Mouse (Mus musculus) embryonic facial prominence, embryonic 10.5 days (tissue): ENCODE data around the gene Wdcp. TPM values are rescaled to one million over a fixed set of nuclear protein-coding genes. Genes with fewer than 3 reads are reported as not detected.
"Not testable (repeated sequence)": the region's sequence is repeated elsewhere in the genome, so short reads cannot be mapped to it uniquely, and the experiment has no call there.

ENCODE experiments used
- DNase-seq: peaks from one replicate; pipeline ENCODE4 v3.0.0-alpha.2; 2017; ENCODE audit warnings: low spot score
- H3K27ac ChIP-seq: fragments of 300-500 bp; sonication (generic); replicated peaks from 2 replicates; pipeline ENCODE4 v1.5.1; 2016; ENCODE audit warnings: mild to moderate bottlenecking
- H3K27me3 ChIP-seq: fragments of 300-500 bp; sonication (generic); replicated peaks from 2 replicates; pipeline ENCODE4 v1.6.1; 2016; ENCODE audit warnings: low read depth, mild to moderate bottlenecking; ENCODE audit not compliant: poor library complexity, severe bottlenecking
- H3K36me3 ChIP-seq: fragments of 300-500 bp; sonication (generic); replicated peaks from 2 replicates; pipeline ENCODE4 v1.6.1; 2016; ENCODE audit warnings: mild to moderate bottlenecking, moderate library complexity
- H3K4me1 ChIP-seq: fragments of 300-500 bp; sonication (generic); 2 replicates; pipeline ENCODE4 v1.6.1; 2016
- H3K4me3 ChIP-seq: fragments of 300-500 bp; sonication (generic); 2 replicates; pipeline ENCODE4 v1.5.1; 2016; ENCODE audit warnings: mild to moderate bottlenecking, moderate library complexity
- H3K9me3 ChIP-seq: fragments of 300-500 bp; sonication (generic); 2 replicates; pipeline ENCODE4 v1.6.1; 2016; ENCODE audit warnings: mild to moderate bottlenecking
- WGBS: fragments of 180-500 bp; shearing (Covaris S2); methylation state at CpG from one replicate; pipeline ENCODE4 v1.1.7; 2016; 5-methylcytosine and 5-hydroxymethylcytosine counted together
- polyA plus RNA-seq: library from polyadenylated mRNA; unstranded; fragments of >200 nt; fragmentation: Nextera tagmentation; extraction: Ambion mirVana; gene quantifications from 2 replicates; pipeline ENCODE4 v1.2.1, GENCODE M21; 2016

Wdcp gene
- 25.9 and 26.0 TPM in 2 replicates for polyA plus RNA-seq

GRCm38 (mm10) chr12:4842890-4843597 is at the start of gene Wdcp:
TSS of gene Wdcp (plus strand) at chr12:4843303.
- Histone ChIP-seq H3K4me1 (peaks cover 29% of the 10 kb centered on the region), H3K27me3 (peaks cover 32% of the 10 kb centered on the region), H3K27ac (peak within 1 kb of the TSS; percentile 82), H3K36me3 (peaks cover 7% of the 10 kb centered on the region; the same call in 1 of the 2 replicates), H3K9me3 (no peaks in the 10 kb centered on the region), H3K4me3 (peak within 1 kb of the TSS; percentile 88)
- peak; percentile 92 for DNase-seq
- under 1% methylated on average over 30 of the region's 30 CpGs for WGBS

DNA sequence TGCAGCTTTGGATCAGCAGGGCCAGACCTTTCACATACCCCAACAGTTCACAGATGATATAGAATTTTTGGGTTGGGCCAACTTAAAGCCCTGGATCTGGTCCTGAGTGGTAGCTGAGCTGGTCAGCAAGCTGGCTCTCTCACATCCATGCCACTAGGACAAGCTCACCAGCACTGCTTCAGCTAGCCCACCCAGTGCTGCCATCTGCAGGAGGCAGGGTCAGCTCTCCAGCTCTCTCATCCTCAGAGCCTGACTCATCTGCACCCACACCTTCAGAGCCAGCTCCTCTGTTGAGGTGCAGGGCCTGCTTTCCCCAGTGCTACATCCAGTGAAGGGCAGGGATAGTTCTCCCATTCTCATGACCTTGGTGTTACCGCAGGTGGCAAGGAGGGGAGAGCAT is 49.4 kb upstream of the Wdcp start:
- 72% methylated on average over 1 of the region's 1 CpGs for WGBS
- H3K27ac ChIP-seq = no peak overlapping the region

GRCm38 (mm10) chr12:4797471-4797870 is 45.6 kb upstream of the Wdcp start:
- H3K4me1 ChIP-seq = not testable (repeated sequence)
- WGBS = 77% methylated on average over 6 of the region's 6 CpGs

More for the DNA sequence above, 49.4 kb upstream of the Wdcp start:
- Histone ChIP-seq H3K36me3 (no peaks in the 10 kb centered on the region), H3K4me3 (no peak overlapping the region), H3K4me1 (peaks cover 8% of the 10 kb centered on the region), H3K9me3 (no peaks in the 10 kb centered on the region), H3K27me3 (no peaks in the 10 kb centered on the region)
- DNase-seq = peak; percentile 30

DNA sequence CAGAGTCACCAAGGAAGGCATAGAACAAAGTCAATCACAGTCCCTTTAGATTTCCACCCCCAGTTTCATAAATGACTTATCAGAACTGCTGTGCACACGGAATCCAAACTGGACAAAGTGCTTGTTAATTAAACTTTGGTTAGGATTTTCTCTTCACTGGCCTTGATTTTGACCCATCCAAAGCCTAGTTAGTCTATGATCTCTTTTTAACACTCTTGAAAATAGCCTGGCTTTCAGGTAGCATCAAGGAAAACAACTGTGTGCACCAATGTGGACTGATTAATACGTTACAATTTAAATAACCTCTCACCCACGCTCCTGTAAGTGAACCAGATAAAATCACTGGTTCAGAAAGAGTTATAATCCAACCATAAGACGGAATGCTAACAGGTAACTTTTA is 32.1 kb upstream of the Wdcp start:
- WGBS = 81% methylated on average over 4 of the region's 4 CpGs
- H3K36me3 ChIP-seq = no peaks in the 10 kb centered on the region
- H3K27me3 ChIP-seq = no peaks in the 10 kb centered on the region
- H3K27ac ChIP-seq = no peak overlapping the region
- no peaks in the 10 kb centered on the region for H3K9me3 ChIP-seq
- H3K4me1 ChIP-seq = no peaks in the 10 kb centered on the region
- H3K4me3 ChIP-seq = no peak overlapping the region
- DNase-seq = no peak

More at GRCm38 (mm10) chr12:4797471-4797870, 45.6 kb upstream of the Wdcp start:
- not testable (repeated sequence) for H3K27ac ChIP-seq, H3K27me3 ChIP-seq, H3K36me3 ChIP-seq, H3K4me3 ChIP-seq
- peaks cover 10% of the 10 kb centered on the region; the same call in 1 of the 2 replicates for H3K9me3 ChIP-seq
- DNase-seq = peak; percentile 14

DNA sequence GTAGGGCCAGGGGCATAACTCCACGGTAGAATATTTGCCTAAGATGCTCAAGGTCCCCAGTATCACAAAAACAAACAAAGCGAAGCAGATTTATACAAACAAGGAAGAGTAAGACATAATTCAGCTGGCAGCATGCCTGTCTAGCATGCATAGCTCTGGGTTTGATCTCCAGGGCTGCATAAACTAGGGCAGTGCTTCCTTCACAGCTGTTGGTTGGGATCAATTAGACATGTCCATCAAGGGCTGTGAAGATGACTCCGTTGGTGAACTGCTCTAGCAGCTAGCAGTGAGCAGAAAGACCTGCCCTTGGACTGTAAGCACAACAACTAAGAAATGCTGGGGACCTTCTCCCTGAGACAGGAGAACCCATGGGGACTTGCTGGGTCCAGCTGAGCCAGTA is 31.4 kb upstream of the Wdcp start:
- Histone ChIP-seq H3K9me3 (no peaks in the 10 kb centered on the region), H3K27me3 (no peaks in the 10 kb centered on the region), H3K27ac (no peak overlapping the region), H3K4me1 (peaks cover 3% of the 10 kb centered on the region), H3K36me3 (no peaks in the 10 kb centered on the region), H3K4me3 (no peak overlapping the region)
- WGBS = 68% methylated on average over 3 of the region's 3 CpGs
- no peak for DNase-seq

GRCm38 (mm10) chr12:4813636-4814035 is 29.5 kb upstream of the Wdcp start:
- Histone ChIP-seq H3K4me1 (peaks cover 15% of the 10 kb centered on the region), H3K36me3 (no peaks in the 10 kb centered on the region), H3K27me3 (no peaks in the 10 kb centered on the region), H3K27ac (no peak overlapping the region), H3K9me3 (no peaks in the 10 kb centered on the region), H3K4me3 (no peak overlapping the region)
- no peak for DNase-seq
- WGBS = 87% methylated on average over 4 of the region's 4 CpGs

- 11% methylated on average over 24 of the region's 24 CpGs for WGBS
- Histone ChIP-seq H3K4me3 (peak overlapping the region; percentile 66), H3K9me3 (no peaks in the 10 kb centered on the region), H3K27me3 (no peaks in the 10 kb centered on the region), H3K4me1 (peaks cover 17% of the 10 kb centered on the region), H3K27ac (peak overlapping the region; percentile 87), H3K36me3 (peaks cover 25% of the 10 kb centered on the region)
- no peak for DNase-seq
Measured at GRCm38 (mm10) chr12:4816680-4817360, 26.3 kb upstream of the Wdcp start.

- peak; percentile 99 for DNase-seq
- peak within 1 kb of the TSS; percentile 66 for H3K4me3 ChIP-seq
- H3K36me3 ChIP-seq = peaks cover 32% of the 10 kb centered on the region
- H3K4me1 ChIP-seq = peaks cover 17% of the 10 kb centered on the region
- WGBS = under 1% methylated on average over 49 of the region's 49 CpGs
- no peaks in the 10 kb centered on the region for H3K9me3 ChIP-seq
- H3K27me3 ChIP-seq = no peaks in the 10 kb centered on the region
- peak within 1 kb of the TSS; percentile 87 for H3K27ac ChIP-seq
Measured at GRCm38 (mm10) chr12:4817361-4818101, 25.6 kb upstream of the Wdcp start, which contains the start of gene Sf3b6. TSS of gene Sf3b6 (plus strand) at chr12:4817544.

GRCm38 (mm10) chr12:4827256-4827655 is 15.8 kb upstream of the Wdcp start:
- 78% methylated on average over 3 of the region's 3 CpGs for WGBS
- no peak overlapping the region for H3K27ac ChIP-seq

DNA sequence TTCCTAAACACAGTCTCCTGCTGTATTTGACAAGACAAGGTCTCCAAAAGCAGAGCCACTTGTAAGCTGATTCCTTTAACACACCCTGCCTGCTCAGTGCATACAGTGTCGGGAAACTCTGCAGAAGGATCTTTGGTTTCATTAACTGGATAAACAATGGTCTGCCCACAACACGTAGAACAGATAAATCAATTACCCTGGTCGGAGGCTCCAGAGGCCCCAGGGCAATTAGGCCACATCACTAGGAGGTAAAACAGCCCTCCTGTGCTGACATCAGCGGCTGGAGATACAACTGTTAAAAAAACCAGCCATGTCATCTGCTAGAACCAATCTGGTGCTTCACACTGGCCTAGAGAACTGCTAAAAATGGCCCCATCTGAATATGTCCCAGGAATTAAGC is 6.1 kb upstream of the Wdcp start:
- DNase-seq = no peak
- Histone ChIP-seq H3K9me3 (no peaks in the 10 kb centered on the region), H3K27ac (no peak overlapping the region), H3K4me1 (peaks cover 17% of the 10 kb centered on the region), H3K36me3 (peaks cover 10% of the 10 kb centered on the region), H3K27me3 (peaks cover 24% of the 10 kb centered on the region), H3K4me3 (no peak overlapping the region)
- 38% methylated on average over 4 of the region's 4 CpGs for WGBS

More at GRCm38 (mm10) chr12:4827256-4827655, 15.8 kb upstream of the Wdcp start:
- no peak for DNase-seq
- Histone ChIP-seq H3K36me3 (peaks cover 85% of the 10 kb centered on the region), H3K27me3 (no peaks in the 10 kb centered on the region), H3K4me1 (no peaks in the 10 kb centered on the region), H3K9me3 (no peaks in the 10 kb centered on the region), H3K4me3 (no peak overlapping the region)

DNA sequence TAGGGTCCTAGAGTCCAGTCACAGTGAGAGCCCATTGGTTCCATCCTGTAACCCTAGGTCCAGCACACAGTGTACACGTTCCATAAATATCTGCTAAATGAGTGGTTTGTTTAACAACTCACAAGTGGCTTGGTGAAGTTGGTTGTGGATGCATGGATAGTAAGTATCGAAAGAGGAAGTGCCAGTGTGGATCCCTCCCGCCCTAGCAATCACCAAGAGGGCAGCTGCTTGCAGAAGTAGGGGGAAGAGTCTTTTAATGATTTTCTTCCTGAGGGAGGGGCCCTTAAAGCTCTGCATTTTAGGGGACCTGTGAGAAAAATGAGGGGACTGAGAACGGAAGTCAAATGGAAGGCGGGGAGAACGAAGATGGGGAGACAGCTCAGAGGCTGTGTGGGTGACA is 3.1 kb upstream of the Wdcp start:
- DNase-seq = no peak
- H3K27me3 ChIP-seq = peaks cover 32% of the 10 kb centered on the region
- peaks cover 29% of the 10 kb centered on the region for H3K4me1 ChIP-seq
- H3K36me3 ChIP-seq = no peaks in the 10 kb centered on the region
- 57% methylated on average over 6 of the region's 6 CpGs for WGBS
- no peaks in the 10 kb centered on the region for H3K9me3 ChIP-seq
- H3K27ac ChIP-seq = no peak overlapping the region
- H3K4me3 ChIP-seq = no peak overlapping the region

- Histone ChIP-seq H3K4me1 (peaks cover 29% of the 10 kb centered on the region), H3K4me3 (peak overlapping the region; percentile 88), H3K36me3 (no peaks in the 10 kb centered on the region), H3K27me3 (peaks cover 32% of the 10 kb centered on the region), H3K9me3 (no peaks in the 10 kb centered on the region), H3K27ac (peak overlapping the region; percentile 82)
- WGBS = under 1% methylated on average over 11 of the region's 11 CpGs
- DNase-seq = no peak
Measured at GRCm38 (mm10) chr12:4840741-4841140, 2.4 kb upstream of the Wdcp start.
